Mouse (Mus musculus): ENCODE data around the gene Gm37240.

Gene Gm37240

GRCm38 (mm10) chr3:84814157-84814761 is 1073.1 kb downstream of the Gm37240 start:
- DNase-seq (ENCODE audit: extremely low spot score, low read depth, low spot score) = peak; percentile 96

GRCm38 (mm10) chr3:84813436-84814156 is 1073.7 kb downstream of the Gm37240 start:
- no peak for DNase-seq (ENCODE audit: extremely low spot score, low read depth, low spot score)

DNA sequence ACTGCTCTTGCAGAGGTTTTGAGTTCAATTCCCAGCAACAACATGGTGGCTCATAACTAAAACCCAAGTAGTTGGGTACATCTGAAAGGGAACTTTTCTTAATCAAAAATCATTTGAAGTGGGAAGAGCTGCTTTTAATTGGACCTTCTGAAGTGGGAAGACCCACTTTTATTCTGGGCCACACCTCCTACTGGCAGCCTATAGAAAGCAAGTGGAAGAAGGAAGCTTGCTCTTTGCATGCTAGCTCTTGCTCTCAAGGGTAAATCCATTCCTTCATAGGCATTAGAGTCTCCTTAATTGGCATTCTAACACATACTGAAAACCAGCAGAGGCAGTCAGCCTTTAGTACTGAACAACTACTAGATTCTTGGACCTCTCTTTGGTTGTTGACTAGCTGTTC is 1076.5 kb downstream of the Gm37240 start:
- DNase-seq (ENCODE audit: extremely low spot score, low read depth, low spot score) = no peak

- no peak for DNase-seq (ENCODE audit: extremely low spot score, low read depth, low spot score)
Measured at GRCm38 (mm10) chr3:84808906-84809305, 1078.4 kb downstream of the Gm37240 start.

DNA sequence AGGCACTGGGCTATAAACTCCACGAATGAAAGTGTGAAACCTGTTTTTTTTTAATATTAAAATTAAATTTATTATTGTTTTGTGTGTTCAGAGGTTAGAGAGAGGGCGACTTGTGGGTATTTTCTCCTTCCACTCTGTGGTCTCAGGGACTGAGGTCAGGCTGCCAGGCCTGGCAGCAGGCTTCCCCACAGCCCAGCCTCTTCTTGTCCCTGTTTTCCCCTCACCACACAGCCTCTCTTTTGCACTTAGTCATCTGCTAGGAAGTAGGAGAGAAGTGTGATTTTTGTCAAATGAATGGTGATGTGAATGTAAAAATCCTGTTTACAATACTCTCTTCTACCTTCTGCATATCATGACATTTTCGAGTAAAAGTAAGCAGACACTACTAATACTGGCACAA is 1079.5 kb downstream of the Gm37240 start:
- no peak for DNase-seq (ENCODE audit: extremely low spot score, low read depth, low spot score)

DNA sequence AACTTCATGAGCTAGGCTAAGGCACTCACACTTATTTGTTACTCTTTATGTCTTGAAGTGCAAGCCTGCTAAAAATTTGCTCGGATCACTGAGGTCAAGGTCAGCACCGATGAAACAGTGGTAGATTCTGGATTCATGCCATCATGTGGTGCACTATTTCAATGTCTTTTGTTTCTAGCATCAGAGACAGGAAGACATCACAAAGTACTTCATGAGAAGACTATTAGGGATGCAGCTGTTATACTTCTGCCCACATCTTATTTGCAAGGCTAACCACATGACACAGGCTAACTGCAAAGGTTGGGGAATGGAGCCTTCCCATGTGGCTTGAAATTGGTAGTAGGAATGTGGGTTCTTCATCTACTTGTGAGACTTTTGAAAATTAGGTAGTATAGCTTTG is 1081.1 kb downstream of the Gm37240 start:
- DNase-seq (ENCODE audit: extremely low spot score, low read depth, low spot score) = no peak

DNA sequence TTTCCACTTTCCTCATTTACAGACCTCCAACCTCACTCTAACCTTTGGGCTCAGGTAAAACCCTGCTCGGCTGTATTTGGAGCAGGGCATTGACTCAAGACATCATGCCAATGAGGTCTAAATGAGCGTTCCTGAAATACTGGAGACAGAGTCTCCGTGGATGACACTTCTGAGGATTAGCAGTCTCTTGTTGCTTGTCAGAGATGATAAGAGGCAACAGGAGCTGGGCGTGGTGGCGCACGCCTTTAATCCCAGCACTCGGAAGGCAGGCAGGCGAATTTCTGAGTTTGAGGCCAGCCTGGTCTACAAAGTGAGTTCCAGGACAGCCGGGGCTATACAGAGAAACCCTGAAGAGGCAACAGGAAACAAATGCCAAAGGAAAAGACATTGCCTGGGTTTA is 1083.3 kb downstream of the Gm37240 start:
- no peak for DNase-seq (ENCODE audit: extremely low spot score, low read depth, low spot score)

GRCm38 (mm10) chr3:84787914-84788313 is 1099.4 kb downstream of the Gm37240 start:
- DNase-seq (ENCODE audit: extremely low spot score, low read depth, low spot score) = no peak

GRCm38 (mm10) chr3:84776084-84776483 is 1111.2 kb downstream of the Gm37240 start:
- DNase-seq (ENCODE audit: extremely low spot score, low read depth, low spot score) = no peak

- no peak for DNase-seq (ENCODE audit: extremely low spot score, low read depth, low spot score)
Measured at GRCm38 (mm10) chr3:84775577-84775976, 1111.7 kb downstream of the Gm37240 start.

DNA sequence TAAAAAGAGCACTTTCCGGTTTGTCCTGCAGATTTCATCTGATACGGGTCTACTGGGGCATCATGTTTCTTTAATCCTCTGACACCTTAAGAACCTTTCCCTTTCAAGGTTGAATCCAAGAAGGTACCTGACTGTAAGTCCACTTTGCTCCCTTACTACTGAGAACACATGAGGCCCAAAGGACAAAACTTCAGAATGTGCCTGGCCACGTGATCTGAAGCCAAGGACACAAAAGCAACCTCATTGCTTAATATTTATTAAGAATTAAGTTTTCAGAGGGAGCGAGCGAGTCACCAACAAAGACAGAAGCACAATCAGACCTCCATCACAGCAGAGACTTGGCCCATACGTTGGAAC is 1112.3 kb downstream of the Gm37240 start:
- no peak for DNase-seq (ENCODE audit: extremely low spot score, low read depth, low spot score)

DNA sequence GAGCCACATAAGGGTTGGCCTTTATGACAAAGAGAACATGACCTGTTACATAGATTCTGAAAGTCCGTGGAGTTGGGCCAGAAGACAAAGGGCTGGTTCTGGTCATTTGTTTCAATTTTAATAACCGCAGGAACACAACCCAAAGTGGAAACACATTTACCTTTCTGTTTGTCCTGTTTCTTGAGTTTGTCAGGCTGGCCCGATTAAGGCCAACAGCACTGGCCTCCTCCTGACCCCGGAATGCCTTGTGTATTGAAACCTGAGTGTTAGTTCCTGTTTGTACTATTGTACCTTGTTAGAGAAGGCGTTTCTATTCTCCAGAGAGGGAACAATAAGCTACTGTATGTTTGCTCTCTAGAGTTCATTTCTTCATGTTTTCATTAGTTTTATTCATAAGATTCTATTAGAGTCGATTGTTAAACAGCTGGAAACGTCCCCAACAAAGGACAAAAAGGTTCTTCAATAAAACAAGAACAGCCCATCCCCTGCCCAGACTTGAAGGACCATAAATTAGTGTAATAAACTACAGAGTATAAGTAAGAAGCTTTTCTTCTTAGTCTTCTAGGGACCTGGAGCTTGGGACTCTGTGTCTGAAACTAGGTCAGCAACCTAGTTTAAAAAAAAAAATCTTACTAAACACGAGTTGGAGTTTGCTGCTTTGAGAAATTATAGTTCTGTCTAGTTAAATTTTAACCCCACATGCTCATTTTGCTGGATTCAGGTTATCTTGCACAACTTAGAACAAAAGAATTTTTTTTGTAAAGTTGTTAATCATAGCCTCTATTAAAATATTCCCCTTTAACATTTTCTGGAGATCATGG is 1112.9 kb downstream of the Gm37240 start:
- peak; percentile 57 for DNase-seq (ENCODE audit: extremely low spot score, low read depth, low spot score)

DNA sequence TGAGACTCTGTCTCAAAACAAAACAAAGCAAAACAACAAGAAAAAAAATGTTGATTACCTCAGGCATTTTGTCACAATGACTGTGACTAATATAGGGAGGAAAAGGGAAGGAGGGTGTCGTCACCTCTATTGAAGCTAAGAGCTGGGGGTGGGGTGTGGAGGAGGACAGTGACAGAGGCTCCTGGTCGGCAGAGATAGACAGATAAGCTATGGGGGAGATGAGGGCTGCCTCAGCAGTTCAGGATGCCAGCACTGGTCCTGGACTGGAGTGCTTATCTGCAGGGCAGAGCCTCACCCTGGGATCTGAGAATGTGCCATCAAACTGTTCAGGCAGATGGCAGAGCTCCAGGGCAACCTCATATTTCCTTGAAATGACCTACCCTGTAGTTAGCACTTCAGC is 1115.3 kb downstream of the Gm37240 start:
- DNase-seq (ENCODE audit: extremely low spot score, low read depth, low spot score) = no peak

GRCm38 (mm10) chr3:84770518-84770917 is 1116.8 kb downstream of the Gm37240 start:
- no peak for DNase-seq (ENCODE audit: extremely low spot score, low read depth, low spot score)

DNA sequence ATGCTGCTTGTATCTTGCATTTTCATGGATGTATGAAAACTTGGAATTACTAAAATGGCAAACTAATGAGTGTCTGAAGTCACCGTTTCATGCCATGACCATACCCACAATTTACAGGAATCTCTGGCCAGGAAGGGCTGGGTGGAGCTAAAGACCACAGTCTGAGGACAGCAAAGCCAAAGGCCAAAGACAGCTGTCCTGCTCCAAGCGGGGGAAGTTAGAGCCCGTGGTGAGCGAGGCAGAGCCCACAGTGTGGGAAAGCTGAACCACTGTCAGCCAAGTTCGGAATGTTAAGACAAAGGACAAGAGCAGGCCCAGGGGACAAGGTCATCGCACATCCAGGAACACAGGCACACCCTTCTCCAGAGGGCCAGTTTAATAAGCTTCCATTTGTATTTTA is 1117.9 kb downstream of the Gm37240 start:
- DNase-seq (ENCODE audit: extremely low spot score, low read depth, low spot score) = no peak

DNA sequence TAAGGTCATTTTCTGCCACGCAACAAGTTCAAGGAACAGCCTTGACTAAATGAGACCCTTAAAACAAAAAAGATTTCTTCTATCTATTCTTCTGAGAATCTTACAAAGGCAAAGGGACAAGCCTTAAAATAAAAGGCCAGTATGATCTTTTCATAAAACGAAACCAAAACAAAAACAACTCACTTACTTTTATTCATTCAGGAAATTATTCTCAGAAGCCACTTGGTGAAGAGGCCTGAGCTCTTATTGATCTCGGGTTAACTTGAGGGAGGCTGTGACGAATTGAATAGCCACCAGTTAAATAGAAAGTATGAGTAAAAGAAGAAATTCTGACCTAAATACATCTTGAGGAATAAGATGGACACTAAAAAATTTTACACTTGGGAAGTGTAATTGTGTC is 1118.4 kb downstream of the Gm37240 start:
- no peak for DNase-seq (ENCODE audit: extremely low spot score, low read depth, low spot score)

DNA sequence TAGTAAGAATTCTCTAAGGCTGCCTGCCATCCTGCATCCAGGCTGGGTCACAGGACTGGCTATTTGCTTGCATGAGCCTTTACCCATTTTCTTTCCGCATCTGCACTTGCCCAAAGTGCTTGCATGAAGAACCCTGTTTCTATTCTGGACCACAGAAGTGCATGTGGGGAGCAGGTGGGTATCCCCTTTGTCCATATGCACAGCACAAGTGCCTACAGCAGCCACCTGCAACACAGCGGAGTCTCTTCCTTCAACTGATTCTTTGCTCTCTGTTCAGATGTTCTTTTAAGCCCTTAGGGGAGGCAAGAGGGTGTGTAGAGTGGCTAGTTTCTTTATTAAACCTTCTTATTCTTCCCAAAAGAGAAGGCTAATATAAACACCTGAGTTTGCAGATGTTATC is 1133.5 kb downstream of the Gm37240 start:
- no peak for DNase-seq (ENCODE audit: extremely low spot score, low read depth, low spot score)

DNA sequence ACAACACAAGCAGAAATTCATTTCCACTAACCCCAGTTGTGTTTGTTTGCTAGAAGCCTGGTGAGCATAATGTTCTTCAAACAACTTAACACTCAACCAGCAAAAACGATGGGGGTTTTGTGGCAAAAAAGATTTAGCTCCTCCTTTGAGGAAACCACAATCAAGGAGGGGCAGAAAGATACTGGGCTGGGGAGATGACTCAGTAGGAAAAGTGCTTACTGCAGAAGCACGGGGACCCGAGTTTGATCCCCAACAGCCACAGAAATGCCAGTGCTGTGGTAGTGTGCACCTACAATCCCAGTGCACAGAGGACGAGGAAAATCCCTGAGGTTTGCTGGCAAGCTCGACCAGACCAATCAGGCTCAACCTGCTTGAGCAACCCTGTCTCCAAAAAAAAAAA is 1138.1 kb downstream of the Gm37240 start:
- DNase-seq (ENCODE audit: extremely low spot score, low read depth, low spot score) = no peak

DNA sequence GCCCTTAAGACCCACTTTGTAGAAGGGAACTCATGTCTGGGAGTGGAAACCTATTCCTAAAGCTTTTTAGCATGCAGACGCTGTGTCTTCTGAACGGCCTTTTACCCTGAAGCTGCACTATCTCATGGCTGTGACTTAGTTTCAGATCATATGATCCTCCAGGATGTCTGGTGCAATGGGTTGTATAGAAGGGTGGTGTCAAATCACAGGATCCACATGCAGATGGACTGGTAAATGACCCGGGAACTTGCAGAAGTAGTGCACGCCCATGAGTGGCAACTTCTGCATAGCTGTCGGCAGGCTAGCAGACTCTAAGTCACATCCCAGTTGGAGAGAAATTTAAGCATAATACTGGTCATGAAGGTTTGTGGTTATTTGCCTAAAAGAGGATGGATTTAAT is 1139.2 kb downstream of the Gm37240 start:
- DNase-seq (ENCODE audit: extremely low spot score, low read depth, low spot score) = no peak

DNA sequence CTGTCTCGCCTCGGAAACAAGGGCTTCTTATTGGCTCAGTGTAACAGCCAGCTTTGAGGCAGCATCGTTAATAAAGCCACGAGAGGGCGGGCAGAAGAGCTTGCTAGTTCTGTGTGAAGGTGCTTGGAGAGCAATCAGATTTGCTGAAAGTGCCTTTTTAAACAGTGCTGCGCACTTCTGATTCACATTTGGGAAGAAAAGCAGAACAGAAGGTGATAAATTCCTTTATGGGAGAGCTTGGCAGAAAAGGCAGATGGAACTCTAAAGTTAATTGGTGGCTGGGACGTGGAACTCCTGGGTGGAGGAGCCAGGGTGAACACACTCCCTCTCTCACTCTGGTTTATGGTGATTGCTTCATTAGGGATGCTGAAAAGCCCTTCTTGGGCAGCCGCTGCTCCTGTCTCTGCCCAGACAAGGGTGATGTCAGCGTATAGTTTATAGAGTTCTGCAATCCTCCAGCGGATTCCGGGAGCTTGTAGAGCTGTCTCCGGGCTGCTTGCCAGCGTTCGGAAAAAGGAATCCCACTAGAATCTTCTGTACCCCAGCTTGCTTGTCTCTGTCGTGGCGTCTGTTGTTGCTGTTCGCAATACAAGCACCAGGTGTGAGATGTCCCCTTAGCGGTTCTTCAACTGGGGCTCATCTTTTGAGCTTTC is 1141.7 kb downstream of the Gm37240 start:
- no peak for DNase-seq (ENCODE audit: extremely low spot score, low read depth, low spot score)

GRCm38 (mm10) chr3:84744707-84745106 is 1142.6 kb downstream of the Gm37240 start:
- no peak for DNase-seq (ENCODE audit: extremely low spot score, low read depth, low spot score)
